Mouse (Mus musculus) heart, adult 2 months (tissue): ENCODE results near the gene Ehd2.

Source experiments
- CTCF ChIP-seq: fragments of 200-600 bp; IDR thresholded peaks from 2 replicates; pipeline ENCODE4 v1.8.1; 2022; ENCODE audit warnings: antibody characterized with exemption, mild to moderate bottlenecking, moderate library complexity
- EP300 ChIP-seq: fragments of 200-500 bp; IDR thresholded peaks from 2 replicates; pipeline ENCODE4 v1.6.1; 2011; ENCODE audit warnings: low read depth, low read length, control low read depth; ENCODE audit not compliant: insufficient read depth
- POLR2A ChIP-seq: fragments of 200-500 bp; IDR thresholded peaks from 2 replicates; pipeline ENCODE4 v1.6.1; 2011; ENCODE audit warnings: mild to moderate bottlenecking, low read depth, low read length, control low read depth; ENCODE audit not compliant: insufficient read depth

DNA sequence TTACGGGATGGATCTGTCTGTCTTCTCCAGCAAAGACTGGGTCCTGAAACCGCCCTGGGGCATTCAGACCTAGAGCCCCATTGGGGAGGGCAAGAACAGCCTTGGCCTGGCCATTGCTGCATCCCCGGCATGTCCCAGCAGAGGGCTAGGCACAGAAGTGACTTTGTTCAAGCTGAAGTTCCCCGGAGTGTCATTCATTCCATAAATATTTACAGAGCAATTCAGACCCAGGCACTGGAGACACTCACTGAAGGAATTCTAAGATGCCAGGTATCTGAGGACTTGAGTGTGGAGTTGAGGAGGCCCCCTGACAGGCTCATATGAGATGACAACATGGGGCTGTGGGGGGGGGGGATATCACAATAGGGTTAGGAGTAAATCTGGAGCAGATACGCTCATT is 11.2 kb downstream of the Ehd2 start:
- TF ChIP-seq EP300 (no peak), CTCF (peak; percentile 31; the same call in 1 of the 2 replicates), POLR2A (no peak)
